Mouse (Mus musculus) kidney, adult 2 months (tissue): ENCODE results near the gene Samd4b.

ENCODE experiments used
- CTCF ChIP-seq: fragments of 200-500 bp; conservative IDR thresholded peaks from 2 replicates; pipeline ENCODE4 v1.5.1; 2011; ENCODE audit warnings: low read depth, mild to moderate bottlenecking, control low read depth, low read length, moderate library complexity, mixed read lengths; ENCODE audit not compliant: insufficient read depth, insufficient read length
- POLR2A ChIP-seq: fragments of 200-500 bp; IDR thresholded peaks from one replicate; pipeline ENCODE4 v1.6.1; 2011; ENCODE audit warnings: low read depth, low read length, control low read depth

DNA sequence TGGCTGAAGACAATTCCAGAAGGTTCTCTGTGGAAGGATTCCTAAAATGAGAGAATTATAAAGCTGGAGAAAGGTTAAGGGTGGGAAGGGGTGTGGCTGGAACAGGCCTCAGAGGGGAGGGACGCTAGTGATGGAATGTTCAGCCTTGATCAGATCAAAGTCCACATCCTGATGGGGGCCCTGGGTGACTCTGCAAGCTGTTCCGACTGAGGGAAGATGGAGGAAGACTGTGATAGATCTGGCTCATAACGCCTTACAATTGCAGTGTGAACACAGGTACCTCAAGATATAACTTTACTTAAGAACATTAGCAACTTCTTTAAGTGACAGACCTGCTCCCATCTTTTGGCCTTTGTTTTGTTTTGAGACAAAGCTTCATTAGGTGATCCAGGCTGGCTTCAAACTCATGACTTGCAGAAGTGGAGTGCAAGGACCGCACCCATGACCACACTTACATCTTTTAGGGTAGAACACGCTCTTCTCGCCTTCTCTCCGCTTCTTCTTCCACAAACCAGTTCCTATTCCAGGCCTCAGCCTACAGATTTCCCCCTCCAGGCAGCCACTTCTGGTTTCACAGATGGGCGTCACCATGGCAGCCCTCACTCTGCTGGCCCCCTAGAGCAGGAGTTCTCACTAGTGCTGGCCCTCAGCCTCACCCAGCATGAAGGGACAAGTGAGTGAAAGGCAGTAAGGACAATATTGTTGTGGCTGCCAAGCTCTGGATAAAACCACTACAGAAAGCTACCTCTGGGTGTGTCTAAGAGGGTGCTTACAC is 14.2 kb downstream of the Samd4b start:
- TF ChIP-seq POLR2A (no peak), CTCF (no peak)
